14 mouse cellular contexts compared by ENCODE assay signal in the genomic region with DNA sequence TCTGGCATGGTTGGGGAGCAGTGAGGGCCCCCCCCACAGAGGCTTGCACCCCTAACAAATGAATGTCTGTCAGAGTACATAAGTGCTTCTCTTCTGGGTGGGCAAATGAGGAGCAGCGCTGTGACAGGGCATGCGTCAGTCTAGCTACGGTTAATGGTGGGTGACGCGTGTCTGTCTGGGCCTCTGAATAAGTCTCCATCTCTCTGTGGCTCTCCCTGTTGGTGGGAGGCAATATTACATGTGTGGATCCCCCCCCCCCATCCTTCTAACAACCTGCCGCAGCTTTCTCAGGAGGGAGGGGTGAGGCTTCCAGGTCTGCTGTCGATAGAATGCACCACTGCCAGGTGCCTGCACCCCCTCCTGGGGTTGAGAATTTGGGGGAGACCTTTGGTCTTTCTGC. TPM values are rescaled to one million over a fixed set of nuclear protein-coding genes. Genes with fewer than 3 reads are reported as not detected.
DNase-seq lines count a peak whose midpoint lies in the region; ATAC-seq and TF ChIP-seq lines count a peak whose summit lies in the region.
"Had no signal": no experiment of that assay in that cellular context is flagged by ENCODE, and none has a peak within 500 bp of the region (broad histone marks: within the 10 kb centered on the region; RNA-seq: fewer than 3 reads in every experiment).

No protein-coding gene starts in this region.

- 0 out of 2 replicates have a peak, but pooled peaks have one; percentile 15 for ATAC-seq in erythroid progenitor cell, adult 5-6 weeks (replicated peaks; ENCODE audit: low FRiP score, poor library complexity, severe bottlenecking)
- ATAC-seq in hindbrain, embryonic 13.5 days (ENCODE audit: low FRiP score), result no peak
- no peak for ATAC-seq in neural tube, embryonic 13.5 days (ENCODE audit: low read depth)
- no peak for ATAC-seq in kidney, embryonic 14.5 days (ENCODE audit: low FRiP score, low TSS enrichment)
- ATAC-seq: Patski had no signal

- peak overlapping the region; percentile 95 for H3K9ac ChIP-seq in hindbrain, embryonic 13.5 days
- peak overlapping the region; percentile 90 for H3K9ac ChIP-seq in neural tube, embryonic 13.5 days
- no peak overlapping the region for H3K9ac ChIP-seq in kidney, embryonic 14.5 days (ENCODE audit: low read depth, low read length)
- H3K9ac ChIP-seq: liver, embryonic 15.5 days had no signal

- H3K4me1 ChIP-seq in hindbrain, embryonic 13.5 days (replicated peaks), result peaks cover 69% of the 10 kb centered on the region
- peaks cover 52% of the 10 kb centered on the region for H3K4me1 ChIP-seq in neural tube, embryonic 13.5 days (replicated peaks)
- H3K4me1 ChIP-seq in kidney, embryonic 14.5 days (ENCODE audit: control insufficient read depth, insufficient read depth, low read length), result peaks cover 5% of the 10 kb centered on the region

- H3K27ac ChIP-seq in layer of hippocampus, adult 2 months, result no peak overlapping the region
- peak overlapping the region; percentile 71 for H3K27ac ChIP-seq in hindbrain, embryonic 13.5 days
- peak overlapping the region; percentile 56 for H3K27ac ChIP-seq in neural tube, embryonic 13.5 days (replicated peaks)
- H3K27ac ChIP-seq in kidney, embryonic 14.5 days (ENCODE audit: low read depth, low read length), result no peak overlapping the region
- H3K27ac ChIP-seq: liver, embryonic 15.5 days had no signal

- H3K36me3 ChIP-seq in hindbrain, embryonic 13.5 days, result no peaks in the 10 kb centered on the region
- no peaks in the 10 kb centered on the region for H3K36me3 ChIP-seq in neural tube, embryonic 13.5 days
- no peaks in the 10 kb centered on the region for H3K36me3 ChIP-seq in kidney, embryonic 14.5 days (ENCODE audit: control insufficient read depth, insufficient read depth, low read length)
- H3K36me3 ChIP-seq: liver, embryonic 15.5 days had no signal

- peak; percentile 27 for TF ChIP-seq CTCF in layer of hippocampus, adult 2 months (conservative IDR thresholded peaks at IDR 0.05)

- no peak for DNase-seq in layer of hippocampus, adult 2 months (ENCODE audit: low spot score in 2 of 2)
- DNase-seq in layer of hippocampus, adult 11-12 months (ENCODE audit: low spot score), result no peak
- no peak for DNase-seq in frontal cortex, postnatal 36 days (ENCODE audit: low spot score in 2 of 2)
- DNase-seq: gastrocnemius, postnatal 10 days; kidney, postnatal 25 days; layer of hippocampus, postnatal 36 days; lung, postnatal 14 days; thymus, adult 18-20 months had no signal

- 60% methylated on average over 7 of the region's 7 CpGs for WGBS in hindbrain, embryonic 13.5 days
- 61% methylated on average over 7 of the region's 7 CpGs for WGBS in neural tube, embryonic 13.5 days
- 54% methylated on average over 7 of the region's 7 CpGs for WGBS in kidney, embryonic 14.5 days

- H3K27me3 ChIP-seq in hindbrain, embryonic 13.5 days, result peaks cover 21% of the 10 kb centered on the region
- peaks cover 35% of the 10 kb centered on the region for H3K27me3 ChIP-seq in neural tube, embryonic 13.5 days
- peaks cover 55% of the 10 kb centered on the region for H3K27me3 ChIP-seq in kidney, embryonic 14.5 days (ENCODE audit: control insufficient read depth, insufficient read depth, low read length)

- H3K4me3 ChIP-seq in layer of hippocampus, adult 2 months, result no peak overlapping the region
- H3K4me3 ChIP-seq in hindbrain, embryonic 13.5 days, result peak overlapping the region; percentile 83
- H3K4me3 ChIP-seq in neural tube, embryonic 13.5 days, result peak overlapping the region; percentile 90
- H3K4me3 ChIP-seq in kidney, embryonic 14.5 days (ENCODE audit: low read length), result no peak overlapping the region
- H3K4me3 ChIP-seq: liver, embryonic 15.5 days had no signal

- H3K4me2 ChIP-seq in hindbrain, embryonic 13.5 days, result peak overlapping the region; percentile 90
- H3K4me2 ChIP-seq in neural tube, embryonic 13.5 days, result peak overlapping the region; percentile 75
- H3K4me2 ChIP-seq in kidney, embryonic 14.5 days (replicated peaks; ENCODE audit: low read depth, low read length), result no peak overlapping the region
- H3K4me2 ChIP-seq: liver, embryonic 15.5 days had no signal

- no peaks in the 10 kb centered on the region for H3K9me3 ChIP-seq in hindbrain, embryonic 13.5 days
- no peaks in the 10 kb centered on the region for H3K9me3 ChIP-seq in neural tube, embryonic 13.5 days
- no peaks in the 10 kb centered on the region for H3K9me3 ChIP-seq in kidney, embryonic 14.5 days (ENCODE audit: control insufficient read depth, low read length)
- H3K9me3 ChIP-seq: liver, embryonic 15.5 days had no signal

RNA-seq across cellular contexts. Expression of gene Cacna2d2, which starts 3.7 kb away (rescaled TPM):
- 10 to 100 TPM; 18.1 to 19.3 TPM for total RNA-seq in layer of hippocampus, adult 2 months (2021)
- total RNA-seq in erythroid progenitor cell, adult 5-6 weeks (2015; ENCODE audit: low replicate concordance), result not detected in 2 replicates
- total RNA-seq in erythroid progenitor cell, adult 5-6 weeks (2017; ENCODE audit: low replicate concordance), result not detected in 2 replicates
- 7.6 and 8.3 TPM in 2 replicates for polyA plus RNA-seq in hindbrain, embryonic 13.5 days (2015; fragmentation: Nextera tagmentation; extraction: Ambion mirVana)
- 8.1 and 8.6 TPM in 2 replicates for polyA plus RNA-seq in neural tube, embryonic 13.5 days (2015; fragmentation: Nextera tagmentation; extraction: Ambion mirVana)
- polyA plus RNA-seq in kidney, embryonic 14.5 days (2014; fragmentation: Nextera tagmentation; extraction: Ambion mirVana), result 0.77 and 0.87 TPM in 2 replicates

Comparison
In these comparisons a context has a peak if more than half of its experiments do, and no peak if none do; other contexts are left out.
1. H3K27ac ChIP-seq: peak in hindbrain, embryonic 13.5 days (single experiment) and neural tube, embryonic 13.5 days (single experiment); none in layer of hippocampus, adult 2 months (single experiment) and kidney, embryonic 14.5 days (single experiment).
2. H3K4me3 ChIP-seq: peak in hindbrain, embryonic 13.5 days (single experiment) and neural tube, embryonic 13.5 days (single experiment); none in layer of hippocampus, adult 2 months (single experiment) and kidney, embryonic 14.5 days (single experiment).